In the genomic region with DNA sequence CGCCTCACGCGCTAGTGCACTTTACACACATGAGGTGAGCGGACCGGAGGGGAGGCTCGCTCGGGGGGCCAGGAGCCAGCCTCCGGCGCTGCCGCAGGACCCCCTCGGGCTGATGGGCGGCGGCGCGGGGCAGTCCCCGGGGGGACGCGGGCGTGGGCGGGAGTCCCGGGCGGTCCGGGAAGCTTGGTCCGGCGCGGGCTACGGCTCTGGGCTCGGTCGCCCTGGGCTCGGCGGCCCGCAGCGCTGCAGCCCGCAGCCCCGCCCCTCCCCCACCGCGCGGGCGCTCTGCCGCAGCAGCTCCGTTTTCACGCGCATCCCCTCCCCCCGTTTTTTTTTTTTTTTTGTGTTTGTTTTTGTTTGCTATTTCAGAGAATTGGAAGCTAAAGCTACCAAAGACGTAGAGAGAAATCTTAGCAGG, we compare ENCODE assay signal across 8 mouse cellular contexts. TPM values are rescaled to one million over a fixed set of nuclear protein-coding genes. Genes with fewer than 3 reads are reported as not detected.
DNase-seq lines count a peak whose midpoint lies in the region; ATAC-seq and TF ChIP-seq lines count a peak whose summit lies in the region.

No protein-coding gene starts in this region.

- peak overlapping the region; percentile 98 for H3K4me3 ChIP-seq in heart, adult 2 months
- peak overlapping the region; percentile 80 for H3K4me3 ChIP-seq in C2C12 (ENCODE audit: insufficient read depth, poor library complexity, severe bottlenecking)
- peak overlapping the region; percentile 99 for H3K4me3 ChIP-seq in embryonic facial prominence, embryonic 10.5 days
- peak overlapping the region; percentile 89 for H3K4me3 ChIP-seq in midbrain, embryonic 16.5 days (ENCODE audit: low read depth, low read length)

- no peak for TF ChIP-seq CTCF in heart, adult 2 months (IDR thresholded peaks at IDR 0.05)
- no peak for TF ChIP-seq CTCF in C2C12 (IDR thresholded peaks at IDR 0.05; ENCODE audit: control insufficient read depth, insufficient read depth, insufficient read length)

- WGBS in heart, adult 2 months, result 2% methylated on average over 43 of the region's 45 CpGs
- WGBS in embryonic facial prominence, embryonic 10.5 days, result under 1% methylated on average over 45 of the region's 45 CpGs
- WGBS in midbrain, embryonic 16.5 days, result 0% methylated on average over 28 of the region's 45 CpGs

- peak overlapping the region; percentile 73 for H3K4me2 ChIP-seq in midbrain, embryonic 16.5 days (ENCODE audit: low read length)

- H3K36me3 ChIP-seq in heart, adult 2 months (ENCODE audit: control insufficient read depth, insufficient read depth, low read length), result peaks cover 39% of the 10 kb centered on the region
- H3K36me3 ChIP-seq in C2C12 (ENCODE audit: control insufficient read depth, insufficient read depth), result peaks cover 34% of the 10 kb centered on the region
- peaks cover 27% of the 10 kb centered on the region for H3K36me3 ChIP-seq in embryonic facial prominence, embryonic 10.5 days (replicated peaks)
- H3K36me3 ChIP-seq in midbrain, embryonic 16.5 days (ENCODE audit: control insufficient read depth, insufficient read depth, low read length), result no peaks in the 10 kb centered on the region

- DNase-seq in heart, adult 2 months, result no peak
- no peak for DNase-seq in heart, adult 9 months (ENCODE audit: low spot score in 2 of 2)
- no peak for DNase-seq in embryonic facial prominence, embryonic 10.5 days (ENCODE audit: low spot score)
- DNase-seq in urinary bladder, postnatal 10 days (ENCODE audit: low spot score), result no peak

- peak overlapping the region; percentile 98 for H3K9ac ChIP-seq in heart, adult 2 months (ENCODE audit: low read depth, low read length)
- H3K9ac ChIP-seq in midbrain, embryonic 16.5 days (ENCODE audit: low read depth, low read length), result peak overlapping the region; percentile 96

- no peaks in the 10 kb centered on the region for H3K27me3 ChIP-seq in heart, adult 2 months (ENCODE audit: control insufficient read depth, insufficient read depth, low read length)
- H3K27me3 ChIP-seq in C2C12 (ENCODE audit: control insufficient read depth, insufficient read depth, insufficient read length), result no peaks in the 10 kb centered on the region
- no peaks in the 10 kb centered on the region for H3K27me3 ChIP-seq in embryonic facial prominence, embryonic 10.5 days (replicated peaks; ENCODE audit: low read depth, poor library complexity, severe bottlenecking)
- no peaks in the 10 kb centered on the region for H3K27me3 ChIP-seq in midbrain, embryonic 16.5 days (ENCODE audit: control insufficient read depth, insufficient read depth, low read depth, low read length)

- peaks cover 10% of the 10 kb centered on the region for H3K4me1 ChIP-seq in heart, adult 2 months (ENCODE audit: control insufficient read depth, insufficient read depth, low read length)
- peaks cover 26% of the 10 kb centered on the region for H3K4me1 ChIP-seq in embryonic facial prominence, embryonic 10.5 days
- peaks cover 32% of the 10 kb centered on the region for H3K4me1 ChIP-seq in midbrain, embryonic 16.5 days (ENCODE audit: control insufficient read depth, insufficient read depth, low read length)

- intact Hi-C loops in heart, adult 2 months (cut with DNase I), result loop anchor here (5.0 kb wide), 1 partner anchor 77 kb away; no protein-coding TSS in a partner anchor

- TF ChIP-seq POLR2A in heart, adult 2 months (IDR thresholded peaks at IDR 0.05; ENCODE audit: insufficient read depth, low read depth, low read length), result no peak

- peak overlapping the region; percentile 75 for H3ac ChIP-seq in C2C12 (ENCODE audit: control insufficient read depth, insufficient read length, low read depth)

- H3K9me3 ChIP-seq in embryonic facial prominence, embryonic 10.5 days, result no peaks in the 10 kb centered on the region
- H3K9me3 ChIP-seq in midbrain, embryonic 16.5 days (replicated peaks; ENCODE audit: control insufficient read depth, low read length, poor library complexity, severe bottlenecking), result no peaks in the 10 kb centered on the region

- H3K27ac ChIP-seq in heart, adult 2 months, result peak overlapping the region; percentile 95
- peak overlapping the region; percentile 100 for H3K27ac ChIP-seq in embryonic facial prominence, embryonic 10.5 days (replicated peaks)
- H3K27ac ChIP-seq in midbrain, embryonic 16.5 days (ENCODE audit: low read length), result peak overlapping the region; percentile 93

- 0 out of 2 replicates have a peak, but pooled peaks have one; percentile 5 for TF ChIP-seq EP300 in heart, adult 2 months (IDR thresholded peaks at IDR 0.05; ENCODE audit: insufficient read depth, low read depth, low read length)

- peaks cover 45% of the 10 kb centered on the region for H3K79me3 ChIP-seq in C2C12 (ENCODE audit: low read depth)

- ATAC-seq in inflammation-experienced regulatory T-cells, adult 6 months, result peak; percentile 14
- peak; percentile 79 for ATAC-seq in midbrain, embryonic 16.5 days
- ATAC-seq in megakaryocyte-erythroid progenitor cell, adult 5-6 weeks (replicated peaks; ENCODE audit: low FRiP score, low TSS enrichment, poor library complexity, severe bottlenecking), result no peak

- H3K79me2 ChIP-seq in heart, adult 2 months (replicated peaks; ENCODE audit: control insufficient read depth, insufficient read depth, low read length), result peaks cover 3% of the 10 kb centered on the region
- peaks cover 56% of the 10 kb centered on the region for H3K79me2 ChIP-seq in C2C12 (ENCODE audit: control insufficient read depth, insufficient read depth)

TF ChIP-seq in C2C12, 6 proteins besides CTCF, POLR2A, EP300 and RAD21:
- TF ChIP-seq USF1 (IDR thresholded peaks at IDR 0.05; ENCODE audit: low read depth) (no peak), CEBPB (IDR thresholded peaks at IDR 0.05; ENCODE audit: low read depth) (no peak), MYOG (IDR thresholded peaks at IDR 0.05; ENCODE audit: control insufficient read depth, extremely low read depth, insufficient read length) (no peak), FOSL1 (IDR thresholded peaks at IDR 0.05; ENCODE audit: insufficient read depth, low read length, poor library complexity, severe bottlenecking) (no peak), MAX (IDR thresholded peaks at IDR 0.05) (no peak), MYOD1 (IDR thresholded peaks at IDR 0.05; ENCODE audit: control insufficient read depth, insufficient read length, low read depth) (no peak)

RNA-seq across cellular contexts. Expression of gene Tnrc6a, which starts 0.6 kb away (rescaled TPM):
- total RNA-seq in heart, adult 2 months (2021), result 10 to 100 TPM; 22.8 to 34.2 TPM
- 24.2 and 34.4 TPM in 2 replicates for polyA plus RNA-seq in heart, adult 2 months (2012; rRNA removed)
- polyA plus RNA-seq in C2C12 (2012; fragmentation: generic; extraction: Trizol), result 15.8 TPM
- 60.6 and 61.5 TPM in 2 replicates for polyA plus RNA-seq in embryonic facial prominence, embryonic 10.5 days (2016; fragmentation: Nextera tagmentation; extraction: Ambion mirVana)
- polyA plus RNA-seq in inflammation-experienced regulatory T-cells, adult 6 months (2017; shearing (Covaris generic)), result 100 to 1,000 TPM in 1 of 3 experiments, 10 to 100 TPM in 2; 63.0 to 158 (median 70.6) TPM
- 44.7 and 50.8 TPM in 2 replicates for polyA plus RNA-seq in midbrain, embryonic 16.5 days (2015; fragmentation: Nextera tagmentation; extraction: Ambion mirVana)
- total RNA-seq in megakaryocyte-erythroid progenitor cell, adult 5-6 weeks (2014; fragmentation: Nextera tagmentation), result 37.3 and 71.3 TPM in 2 replicates
- 49.4 and 59.2 TPM in 2 replicates for total RNA-seq in megakaryocyte-erythroid progenitor cell, adult 5-6 weeks (2017)
